12 mouse cellular contexts compared by ENCODE assay signal in the genomic region with DNA sequence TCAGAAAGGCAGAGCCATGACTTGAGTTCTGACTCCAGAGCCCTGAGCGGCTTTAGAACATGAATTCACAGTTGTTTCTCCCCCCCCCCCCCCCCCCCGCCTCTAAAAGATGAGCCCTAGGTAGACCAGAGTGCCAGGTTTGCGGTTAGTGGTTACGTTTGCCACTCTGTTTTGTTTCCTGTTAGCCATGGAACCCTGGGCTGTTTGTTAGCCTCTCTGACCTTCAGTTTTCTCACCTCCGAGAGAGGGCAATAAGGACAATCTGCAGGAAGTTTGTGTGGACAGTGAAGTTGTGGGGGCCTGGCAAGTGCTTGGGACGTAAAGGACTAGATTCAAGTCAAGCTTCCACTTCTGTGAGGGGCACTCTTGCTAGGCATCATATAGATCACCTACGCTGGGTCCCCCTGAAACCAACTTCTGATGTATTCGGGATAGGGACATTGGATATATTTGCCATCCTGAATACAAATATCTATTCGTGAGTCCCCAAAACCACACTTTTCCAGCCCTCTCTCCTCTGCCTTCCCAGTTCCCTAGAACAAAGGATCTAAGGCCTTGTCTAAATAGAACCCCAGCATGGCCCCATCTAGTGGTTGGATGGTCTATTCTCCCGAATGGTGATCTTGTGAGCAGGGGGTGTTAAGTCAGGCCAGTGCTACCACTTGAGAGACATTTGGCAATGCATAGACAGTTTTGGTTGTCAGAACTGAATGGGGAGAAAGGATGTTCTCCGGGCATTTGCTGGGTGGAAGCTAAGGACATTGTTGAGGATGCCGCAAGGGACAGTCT.
DNase-seq lines count a peak whose midpoint lies in the region; ATAC-seq lines count a peak whose summit lies in the region.
"Had no signal": no experiment of that assay in that cellular context is flagged by ENCODE, and none has a peak within 500 bp of the region (broad histone marks: within the 10 kb centered on the region; RNA-seq: fewer than 3 reads in every experiment).

No protein-coding gene starts in this region.

- DNase-seq in hindbrain, embryonic 10.5 days (ENCODE audit: low spot score), result peak; percentile 34
- no peak for DNase-seq in neural tube, embryonic 10.5 days (ENCODE audit: extremely low spot score, low spot score)
- peak; percentile 45 for DNase-seq in embryonic facial prominence, embryonic 14.5 days (ENCODE audit: low spot score)
- DNase-seq in thymus, postnatal 4 days, result peak; percentile 60
- DNase-seq in testis, postnatal 14 days (ENCODE audit: low spot score), result no peak
- no peak for DNase-seq in urinary bladder, postnatal 4 days (ENCODE audit: low spot score in 2 of 2)

- H3K4me3 ChIP-seq in hindbrain, embryonic 10.5 days, result no peak overlapping the region
- H3K4me3 ChIP-seq in hindbrain, embryonic 13.5 days, result no peak overlapping the region
- no peak overlapping the region for H3K4me3 ChIP-seq in neural tube, embryonic 13.5 days
- no peak overlapping the region for H3K4me3 ChIP-seq in embryonic facial prominence, embryonic 14.5 days (ENCODE audit: low read depth, low read length)
- H3K4me3 ChIP-seq: embryonic facial prominence, embryonic 15.5 days; heart, embryonic 13.5 days; megakaryocyte, embryonic 14.5 days had no signal

- no peak overlapping the region for H3K9ac ChIP-seq in hindbrain, embryonic 13.5 days
- 0 out of 2 replicates have a peak overlapping the region, but pooled peaks have one; percentile 6 for H3K9ac ChIP-seq in neural tube, embryonic 13.5 days
- no peak overlapping the region for H3K9ac ChIP-seq in embryonic facial prominence, embryonic 14.5 days (ENCODE audit: low read depth, low read length)
- H3K9ac ChIP-seq: embryonic facial prominence, embryonic 15.5 days; heart, embryonic 13.5 days had no signal

- no peak overlapping the region for H3K4me2 ChIP-seq in hindbrain, embryonic 13.5 days
- no peak overlapping the region for H3K4me2 ChIP-seq in neural tube, embryonic 13.5 days
- H3K4me2 ChIP-seq in embryonic facial prominence, embryonic 14.5 days (ENCODE audit: low read depth, low read length), result no peak overlapping the region
- H3K4me2 ChIP-seq: embryonic facial prominence, embryonic 15.5 days had no signal

- peaks cover 33% of the 10 kb centered on the region for H3K4me1 ChIP-seq in hindbrain, embryonic 10.5 days (replicated peaks)
- peaks cover 25% of the 10 kb centered on the region for H3K4me1 ChIP-seq in hindbrain, embryonic 13.5 days (replicated peaks)
- H3K4me1 ChIP-seq in neural tube, embryonic 13.5 days (replicated peaks), result peaks cover 22% of the 10 kb centered on the region
- H3K4me1 ChIP-seq in embryonic facial prominence, embryonic 14.5 days (ENCODE audit: control insufficient read depth, insufficient read depth, low read length), result peaks cover 10% of the 10 kb centered on the region
- H3K4me1 ChIP-seq: megakaryocyte, embryonic 14.5 days had no signal

- H3K9me3 ChIP-seq in hindbrain, embryonic 10.5 days, result peaks cover 5% of the 10 kb centered on the region; the same call in 1 of the 2 replicates
- no peaks in the 10 kb centered on the region for H3K9me3 ChIP-seq in hindbrain, embryonic 13.5 days
- H3K9me3 ChIP-seq in neural tube, embryonic 13.5 days, result 0 out of 2 replicates have a peak, but pooled peaks cover 6% of the 10 kb centered on the region
- peaks cover 8% of the 10 kb centered on the region; the same call in 1 of the 2 replicates for H3K9me3 ChIP-seq in embryonic facial prominence, embryonic 14.5 days (ENCODE audit: control insufficient read depth, low read length)
- H3K9me3 ChIP-seq: embryonic facial prominence, embryonic 15.5 days; heart, embryonic 13.5 days had no signal

- H3K27me3 ChIP-seq in hindbrain, embryonic 10.5 days (ENCODE audit: insufficient read depth, poor library complexity, severe bottlenecking), result peaks cover 26% of the 10 kb centered on the region
- peaks cover 33% of the 10 kb centered on the region for H3K27me3 ChIP-seq in hindbrain, embryonic 13.5 days
- H3K27me3 ChIP-seq in neural tube, embryonic 13.5 days, result peaks cover 43% of the 10 kb centered on the region
- H3K27me3 ChIP-seq in embryonic facial prominence, embryonic 14.5 days (replicated peaks; ENCODE audit: control insufficient read depth, insufficient read depth, low read length), result no peaks in the 10 kb centered on the region
- H3K27me3 ChIP-seq: embryonic facial prominence, embryonic 15.5 days had no signal

- H3K27ac ChIP-seq in hindbrain, embryonic 10.5 days, result peak overlapping the region; percentile 46; the same call in 1 of the 2 replicates
- H3K27ac ChIP-seq in hindbrain, embryonic 13.5 days, result no peak overlapping the region; the same call in 1 of the 2 replicates
- no peak overlapping the region for H3K27ac ChIP-seq in neural tube, embryonic 13.5 days (replicated peaks)
- no peak overlapping the region for H3K27ac ChIP-seq in embryonic facial prominence, embryonic 14.5 days (replicated peaks; ENCODE audit: low read depth, low read length)
- H3K27ac ChIP-seq: embryonic facial prominence, embryonic 15.5 days; heart, embryonic 13.5 days had no signal

- H3K36me3 ChIP-seq in hindbrain, embryonic 10.5 days, result no peaks in the 10 kb centered on the region
- no peaks in the 10 kb centered on the region for H3K36me3 ChIP-seq in hindbrain, embryonic 13.5 days
- H3K36me3 ChIP-seq in neural tube, embryonic 13.5 days, result no peaks in the 10 kb centered on the region
- H3K36me3 ChIP-seq in embryonic facial prominence, embryonic 14.5 days (ENCODE audit: control insufficient read depth, insufficient read depth, low read length), result no peaks in the 10 kb centered on the region
- H3K36me3 ChIP-seq: embryonic facial prominence, embryonic 15.5 days; heart, embryonic 13.5 days had no signal

- no peak for ATAC-seq in hindbrain, embryonic 13.5 days (ENCODE audit: low FRiP score)
- no peak for ATAC-seq in neural tube, embryonic 13.5 days (ENCODE audit: low read depth)
- ATAC-seq in embryonic facial prominence, embryonic 14.5 days (ENCODE audit: low read depth), result no peak
- ATAC-seq: activated CD4-positive, CD25-positive, alpha-beta regulatory T cell, adult 4 months had no signal

- 75% methylated on average over 12 of the region's 12 CpGs for WGBS in hindbrain, embryonic 10.5 days
- WGBS in hindbrain, embryonic 13.5 days, result 86% methylated on average over 11 of the region's 12 CpGs
- 83% methylated on average over 11 of the region's 12 CpGs for WGBS in neural tube, embryonic 13.5 days
- WGBS in embryonic facial prominence, embryonic 14.5 days, result 79% methylated on average over 12 of the region's 12 CpGs

Comparison
In these comparisons a context has a peak if more than half of its experiments do, and no peak if none do; other contexts are left out.
1. DNase-seq: peak in hindbrain, embryonic 10.5 days (single experiment), embryonic facial prominence, embryonic 14.5 days (single experiment) and thymus, postnatal 4 days (single experiment); none in neural tube, embryonic 10.5 days (single experiment), testis, postnatal 14 days (single experiment) and urinary bladder, postnatal 4 days (0 of 2).